Mouse (Mus musculus) ES-CJ7 (cell line): ENCODE results near the gene Rexo2.
A peak's percentile ranks its signal among the peaks of the same experiment; 100 is the strongest.
"Not testable (repeated sequence)": the region's sequence is repeated elsewhere in the genome, so short reads cannot be mapped to it uniquely, and the experiment has no call there.

Experiments
- DNase-seq: peaks from one replicate; pipeline ENCODE4 v3.0.0; 2011; ENCODE audit warnings: low read depth, low spot score

Rexo2 gene

DNA sequence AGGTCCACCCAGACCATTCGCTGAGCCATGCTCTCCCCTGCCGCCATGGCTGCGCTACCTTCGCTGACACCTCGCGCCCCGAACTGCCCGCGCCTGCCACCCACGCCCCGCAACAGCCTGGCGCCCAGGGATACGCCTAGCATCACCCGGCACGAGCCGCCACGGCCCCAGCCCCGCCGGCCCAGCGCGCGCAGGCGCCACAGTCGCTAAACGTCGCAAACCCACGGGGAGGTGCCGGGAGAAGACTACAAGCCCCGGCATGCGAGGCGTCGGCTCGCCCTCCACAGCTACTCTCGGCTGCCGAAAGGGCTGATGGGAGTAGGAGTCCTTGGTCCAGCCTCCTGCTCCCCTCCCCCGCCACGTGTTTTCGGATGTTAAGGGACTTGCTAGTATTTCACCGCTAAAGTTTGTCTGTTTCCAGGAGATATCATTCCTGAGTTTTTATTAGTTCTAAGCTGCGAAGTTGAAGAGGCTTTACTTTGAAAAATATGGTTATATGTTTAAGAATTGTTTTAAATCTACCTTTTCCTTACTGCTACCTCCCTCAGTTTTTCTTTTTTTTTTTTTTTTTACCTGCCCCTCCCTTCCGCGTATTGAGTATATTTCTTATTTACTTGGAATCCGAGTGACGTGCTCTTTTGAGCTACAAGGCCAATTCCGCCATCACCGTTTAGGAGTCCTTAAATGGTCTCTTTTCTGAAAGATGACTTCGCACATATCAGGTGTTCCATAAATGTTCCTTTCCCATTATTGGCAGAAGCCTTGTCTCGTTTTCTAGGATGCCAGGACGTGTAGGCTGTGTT, at the start of gene Rexo2:
Gene Rexo2, minus strand, starts transcription at position 213 of the 803 bp plus-strand sequence.
- DNase-seq, result peak; percentile 94

DNA sequence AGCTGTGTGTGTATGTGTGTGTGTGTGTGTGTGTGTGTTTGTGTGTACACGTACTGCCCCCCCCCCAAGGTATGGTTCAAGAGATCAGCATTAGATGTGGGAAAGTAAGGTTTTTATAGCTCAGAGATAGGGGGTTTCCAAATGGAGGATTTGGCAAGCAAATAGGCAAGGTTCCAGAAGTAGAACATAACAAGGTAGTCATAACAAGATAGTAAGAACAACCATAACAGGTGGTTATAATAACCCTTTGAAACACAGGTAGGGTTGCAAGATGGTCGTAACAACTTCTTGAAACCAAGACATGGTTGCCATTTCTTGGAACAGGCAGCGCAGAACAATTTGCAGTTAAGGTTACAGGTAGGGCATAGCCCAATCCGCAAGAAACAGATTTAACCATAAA, 46.1 kb upstream of the Rexo2 start:
- no peak for DNase-seq

DNA sequence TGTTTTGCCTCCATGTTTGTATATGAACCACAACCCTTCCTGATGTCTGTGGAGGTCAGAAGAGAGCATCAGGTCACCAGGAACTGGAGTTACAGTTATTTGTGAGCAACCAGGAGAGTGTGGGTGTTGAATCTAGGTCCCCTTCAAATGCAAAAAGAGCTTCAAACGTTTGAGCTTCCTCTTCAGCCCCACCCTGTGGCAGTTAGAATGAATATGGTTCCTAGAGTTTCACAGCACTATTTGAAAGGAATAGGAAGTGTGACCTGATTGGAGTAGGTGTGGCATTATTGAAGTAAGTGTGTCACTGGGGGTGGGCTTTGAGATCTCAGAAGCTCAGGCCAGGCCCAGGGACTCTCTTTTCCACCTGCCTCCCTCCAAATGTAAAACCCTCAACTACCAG, 45.1 kb upstream of the Rexo2 start:
- DNase-seq, result peak; percentile 53

- DNase-seq, result not testable (repeated sequence)
Observed at GRCm38 (mm10) chr9:48520405-48520804, 40.0 kb upstream of the Rexo2 start.

- DNase-seq, result no peak
Observed at GRCm38 (mm10) chr9:48517372-48518130, 37.1 kb upstream of the Rexo2 start.

DNA sequence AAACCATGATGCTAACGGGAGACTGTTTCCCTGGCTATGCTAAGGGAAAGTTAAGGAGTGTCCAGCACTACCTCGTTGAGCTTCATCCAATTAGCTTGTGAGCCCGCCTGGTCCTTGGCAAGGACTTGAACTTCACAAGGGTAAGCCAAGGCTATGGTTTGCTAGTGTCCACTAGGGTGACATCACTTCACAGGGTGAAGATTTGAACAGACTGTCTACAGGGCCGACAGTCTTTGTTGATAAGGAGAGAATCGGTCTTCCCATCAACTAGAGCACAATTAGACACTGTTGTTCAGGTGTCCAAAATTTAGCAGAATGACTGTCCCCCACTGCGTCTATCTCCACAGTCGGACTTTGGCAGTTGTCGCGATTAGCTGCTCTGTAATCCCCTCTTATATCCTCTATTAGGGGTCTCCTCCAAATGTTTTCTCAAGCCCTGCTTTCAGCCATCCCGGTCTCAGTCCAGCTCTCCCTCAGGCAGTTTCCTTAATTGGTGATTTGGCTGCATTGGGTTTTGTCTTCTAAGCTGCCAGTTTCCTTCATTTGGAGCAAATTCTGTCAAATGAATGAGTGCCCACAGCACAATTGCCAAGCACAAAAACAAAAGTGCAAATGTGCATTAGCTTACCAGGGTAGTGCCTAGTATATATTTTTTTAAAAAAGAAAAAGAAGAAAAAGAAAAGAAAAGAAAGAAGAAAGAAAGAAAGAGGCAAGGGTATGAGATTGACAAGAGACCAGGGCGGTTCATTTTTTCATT, 36.4 kb upstream of the Rexo2 start:
- no peak for DNase-seq

DNA sequence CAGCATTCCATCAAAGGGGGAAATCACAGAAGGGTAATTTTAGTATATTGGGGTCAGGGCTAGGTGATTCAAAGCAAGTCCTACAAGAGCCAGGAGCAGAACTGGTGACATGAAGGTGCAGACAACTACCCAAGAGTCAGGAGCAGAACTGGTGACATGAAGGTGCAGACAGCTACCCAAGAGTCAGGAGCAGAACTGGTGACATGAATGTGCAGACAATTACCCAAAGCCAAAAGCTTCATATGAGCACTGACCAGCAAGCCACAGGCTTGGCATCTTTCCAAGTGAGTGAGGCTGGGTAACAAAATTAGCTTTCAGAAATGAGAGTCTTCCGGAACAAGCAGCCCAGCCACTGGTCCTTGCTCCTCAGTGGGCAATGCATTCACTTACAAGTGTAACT, 34.9 kb upstream of the Rexo2 start:
- DNase-seq, result no peak

- DNase-seq, result no peak
Observed at GRCm38 (mm10) chr9:48510134-48510533, 29.7 kb upstream of the Rexo2 start.

- DNase-seq, result no peak
Observed at GRCm38 (mm10) chr9:48504741-48505365, 24.4 kb upstream of the Rexo2 start.

DNA sequence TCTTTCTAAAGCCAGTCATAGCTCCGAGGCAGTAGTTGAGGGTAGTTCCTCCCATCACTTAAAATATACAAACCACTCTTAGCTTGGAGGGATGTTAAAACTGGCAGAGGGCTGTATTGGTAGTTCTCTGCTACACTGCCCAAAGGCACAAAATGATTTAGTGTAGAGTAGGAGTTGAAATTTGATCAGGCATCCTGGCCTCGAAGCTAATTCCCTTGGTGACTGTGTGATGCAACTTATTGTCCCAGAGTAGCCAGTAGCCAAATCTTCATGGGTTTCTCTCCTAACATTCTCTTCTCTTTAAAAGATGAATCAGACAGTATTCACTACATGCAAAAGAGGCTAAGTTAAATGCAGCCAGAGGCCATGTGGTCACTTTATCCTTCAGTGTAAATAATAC, 22.6 kb upstream of the Rexo2 start:
- DNase-seq, result no peak

DNA sequence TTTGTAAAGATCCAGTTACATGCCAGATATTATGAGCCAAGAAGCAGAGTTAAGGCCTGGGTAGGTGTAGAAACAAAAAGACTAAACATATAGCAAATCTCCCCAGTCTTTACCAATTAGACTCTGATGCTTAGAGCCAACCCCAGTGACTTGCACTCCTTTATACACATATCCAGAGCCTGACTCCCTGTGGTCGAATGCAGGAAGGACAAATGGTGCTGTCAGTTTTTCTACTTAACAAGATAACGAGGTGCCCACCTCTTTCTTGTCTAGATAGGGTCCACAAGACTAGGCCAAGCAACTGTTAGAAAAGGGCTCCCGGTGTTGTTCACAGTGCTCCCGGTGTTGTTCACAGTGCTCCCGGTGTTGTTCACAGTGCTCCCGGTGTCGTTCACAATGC, 20.8 kb upstream of the Rexo2 start:
- DNase-seq, result no peak

- DNase-seq, result peak; percentile 48
Observed at GRCm38 (mm10) chr9:48495548-48495932, 15.1 kb upstream of the Rexo2 start.

- DNase-seq, result peak; percentile 95
Observed at GRCm38 (mm10) chr9:48494817-48495547, 14.6 kb upstream of the Rexo2 start, which contains the start of the genes Rbm7 and Gm5617. TSS of gene Rbm7 (minus strand) at chr9:48495299. TSS of gene Gm5617 (plus strand) at chr9:48495442.

DNA sequence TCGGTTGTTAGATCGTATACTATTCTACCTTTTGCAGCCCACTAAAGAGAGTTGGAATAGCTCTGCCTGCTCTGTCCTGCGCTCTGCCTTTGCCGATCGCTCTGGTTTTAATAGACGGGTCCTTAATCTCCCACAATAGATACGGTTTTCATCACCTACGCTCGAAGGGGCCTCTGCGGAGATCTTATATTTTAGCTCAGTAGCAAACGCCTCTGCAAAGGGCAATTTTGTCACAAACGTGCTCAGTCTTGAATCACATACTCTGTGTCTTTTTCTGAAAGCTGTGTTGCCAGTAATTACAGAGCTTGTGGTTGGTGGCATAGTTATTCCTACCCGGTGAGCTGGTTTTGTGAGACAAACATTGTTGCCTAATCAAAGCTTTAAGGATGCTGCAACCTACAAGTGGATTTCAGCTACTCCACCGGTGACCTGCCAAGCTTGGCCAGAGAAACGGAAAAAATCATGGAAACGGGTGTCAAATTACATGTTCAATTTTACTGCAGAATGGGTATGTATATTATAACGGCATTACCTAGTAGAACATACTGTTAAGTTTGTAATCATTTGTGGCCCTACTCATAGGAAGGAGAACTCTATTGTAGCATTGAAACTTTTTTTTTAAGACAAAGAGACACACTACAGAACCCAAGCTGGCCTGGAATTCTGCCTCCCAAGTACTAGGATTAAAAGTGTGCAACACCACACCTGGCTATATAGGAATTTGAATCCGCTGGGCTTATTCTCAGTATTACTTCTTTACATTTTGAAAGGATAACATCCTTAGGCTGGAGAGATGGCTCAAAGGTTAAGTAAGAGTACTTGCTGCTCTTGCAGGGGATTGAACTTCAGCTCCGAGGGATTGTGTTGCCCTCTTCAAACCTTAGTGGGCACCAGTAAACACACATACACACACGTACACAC, 1.1 kb upstream of the Rexo2 start:
- DNase-seq, result no peak

- DNase-seq, result no peak
Observed at GRCm38 (mm10) chr9:48479838-48480410, 499 bp downstream of the Rexo2 start.

- DNase-seq, result no peak
Observed at GRCm38 (mm10) chr9:48478808-48479207, 1.6 kb downstream of the Rexo2 start.

DNA sequence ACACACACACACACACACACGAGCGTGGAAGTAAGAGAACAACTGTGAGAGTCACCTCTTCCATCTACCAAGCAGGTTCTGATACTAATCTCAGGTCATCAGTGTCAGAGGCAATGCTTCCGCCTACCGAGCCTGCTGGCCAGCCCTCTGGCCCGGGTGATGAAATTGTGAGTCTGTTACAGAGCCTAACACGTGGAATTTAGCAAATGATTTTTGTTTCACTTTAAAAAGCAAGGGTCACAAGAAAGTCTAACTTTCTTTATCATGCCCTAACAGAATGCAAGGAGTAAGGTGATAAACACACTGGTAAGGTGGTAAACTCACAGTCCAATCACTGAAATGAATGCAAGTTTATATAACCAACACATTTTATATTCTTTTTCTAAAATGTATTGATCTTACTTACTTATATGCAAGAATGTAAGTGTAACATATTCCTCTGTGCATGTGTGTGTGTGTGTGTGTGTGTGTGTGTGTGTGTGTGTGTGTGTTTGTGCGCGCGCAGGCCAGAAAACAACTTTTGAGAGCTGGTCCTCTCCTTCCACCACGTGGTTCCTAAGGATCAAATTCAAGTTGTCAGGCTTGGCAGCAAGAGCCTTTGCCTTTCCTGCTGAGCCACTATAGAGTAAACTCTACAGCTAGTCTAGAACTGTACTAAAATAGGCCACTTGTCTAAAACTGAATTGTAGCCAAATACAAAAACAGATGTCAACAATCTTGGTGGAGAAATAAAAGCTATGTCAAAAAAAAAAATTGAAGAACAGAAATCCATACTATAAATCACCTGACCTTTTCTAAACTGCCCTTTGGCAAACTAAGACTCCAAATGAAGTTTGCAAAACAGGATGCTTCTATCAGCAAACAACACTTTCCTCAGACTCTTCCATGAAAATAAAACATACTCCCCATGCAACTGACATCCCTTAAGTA, 3.9 kb downstream of the Rexo2 start:
- DNase-seq, result no peak

DNA sequence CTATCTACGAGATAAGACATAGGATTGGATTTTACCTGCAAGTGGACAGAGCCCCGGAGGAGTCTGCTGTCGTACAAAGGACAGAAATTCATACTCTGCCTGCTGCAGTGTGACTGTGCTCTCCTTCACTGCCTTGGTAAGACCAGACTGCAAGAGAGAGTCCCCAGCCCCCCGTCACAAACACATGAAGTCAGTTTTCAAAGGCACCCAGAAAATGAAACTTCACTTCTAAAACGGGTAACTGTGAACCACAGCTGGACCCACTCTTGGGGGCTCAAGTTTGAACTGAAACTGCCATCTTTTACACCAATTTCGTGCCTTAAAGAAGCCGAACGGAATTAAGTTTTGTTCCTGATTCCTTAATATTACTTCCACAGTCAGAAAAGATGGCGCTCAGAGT, 6.1 kb downstream of the Rexo2 start:
- DNase-seq, result no peak
